Comparison of ENCODE assay signal across 20 mouse cellular contexts in genomic region chr7:134931886-134932285, GRCm38 (mm10). TPM values are rescaled to one million over a fixed set of nuclear protein-coding genes. Genes with fewer than 3 reads are reported as not detected.
"Had no signal": no experiment of that assay in that cellular context is flagged by ENCODE, and none has a peak within 500 bp of the region (broad histone marks: within the 10 kb centered on the region; RNA-seq: fewer than 3 reads in every experiment).

No protein-coding gene starts in this region.

- H3K4me2 ChIP-seq: lung, embryonic 14.5 days; midbrain, embryonic 12.5 days; neural tube, embryonic 12.5 days; stomach, embryonic 15.5 days had no signal

- H3K4me1 ChIP-seq: stomach, embryonic 15.5 days had no signal

- H3K9me3 ChIP-seq: midbrain, embryonic 10.5 days; midbrain, embryonic 12.5 days; neural tube, embryonic 12.5 days; stomach, embryonic 15.5 days had no signal

- H3K36me3 ChIP-seq: midbrain, embryonic 10.5 days; midbrain, embryonic 12.5 days; neural tube, embryonic 12.5 days; stomach, embryonic 15.5 days had no signal

- H3K9ac ChIP-seq: lung, embryonic 14.5 days; midbrain, embryonic 12.5 days; neural tube, embryonic 12.5 days; stomach, embryonic 15.5 days had no signal

- H3K27ac ChIP-seq: midbrain, embryonic 10.5 days; midbrain, embryonic 12.5 days; neural tube, embryonic 12.5 days; stomach, embryonic 15.5 days; stomach, postnatal 0 days had no signal

- H3K4me3 ChIP-seq: midbrain, embryonic 10.5 days; midbrain, embryonic 12.5 days; myocyte; neural tube, embryonic 12.5 days; stomach, embryonic 15.5 days had no signal

- ATAC-seq: midbrain, embryonic 16.5 days had no signal

- DNase-seq: lung, adult 18-20 months; lung, embryonic 14.5 days; lung, postnatal 10 days; lung, postnatal 4 days; midbrain, embryonic 14.5 days; right cerebral cortex, postnatal 14 days; thymus, adult 2 months; thymus, postnatal 25 days; thymus, postnatal 4 days had no signal

RNA-seq across cellular contexts. Expression of gene Fam196a, which starts 6.3 kb away (rescaled TPM):
- total RNA-seq: megakaryocyte-erythroid progenitor cell, adult 5-6 weeks; neutrophil, adult 5-6 weeks had no signal
- polyA plus RNA-seq: spleen, adult 2 months; thymus, adult 2 months; urinary bladder, adult 2 months had no signal
